In the genomic region with DNA sequence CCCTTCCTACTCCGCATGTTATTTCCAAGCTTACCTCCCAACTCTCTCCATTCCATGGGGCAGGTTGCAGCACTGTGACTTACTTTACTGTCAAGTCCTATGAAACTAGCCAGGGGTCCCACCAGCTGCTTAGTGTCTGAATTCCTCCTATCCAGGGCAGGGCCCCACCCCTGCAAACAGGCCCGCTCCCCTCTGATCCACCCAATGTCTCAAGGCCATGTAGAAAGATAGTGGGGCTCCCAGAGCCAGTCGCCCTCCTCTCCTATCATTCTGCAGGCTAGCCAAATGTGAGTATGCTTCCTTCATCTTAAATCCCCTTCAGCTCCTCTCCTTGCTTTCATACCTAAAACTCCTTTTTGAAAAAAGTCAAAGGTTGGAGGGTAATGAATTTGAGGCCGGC, we compare ENCODE assay signal across 16 mouse cellular contexts.
"Had no signal": no experiment of that assay in that cellular context is flagged by ENCODE, and none has a peak within 500 bp of the region (broad histone marks: within the 10 kb centered on the region; RNA-seq: fewer than 3 reads in every experiment).

No protein-coding gene starts in this region.

- DNase-seq: retina, postnatal 1 day; right cerebral cortex, adult 18-20 months; right cerebral cortex, postnatal 14 days; right cerebral cortex, postnatal 25 days; right cerebral cortex, postnatal 4 days; spleen, adult 18-20 months; thymus, adult 18-20 months; thymus, adult 2 months; thymus, postnatal 14 days; thymus, postnatal 25 days; thymus, postnatal 36 days; thymus, postnatal 4 days had no signal

- H3K4me3 ChIP-seq: neural tube, embryonic 13.5 days; neural tube, embryonic 15.5 days; stomach, embryonic 15.5 days had no signal

- H3K27me3 ChIP-seq: neural tube, embryonic 13.5 days; neural tube, embryonic 15.5 days; stomach, embryonic 15.5 days had no signal

- H3K9ac ChIP-seq: neural tube, embryonic 13.5 days; neural tube, embryonic 15.5 days; stomach, embryonic 15.5 days had no signal

- H3K9me3 ChIP-seq: neural tube, embryonic 13.5 days; neural tube, embryonic 15.5 days; stomach, embryonic 15.5 days had no signal

- H3K4me2 ChIP-seq: neural tube, embryonic 13.5 days; neural tube, embryonic 15.5 days; stomach, embryonic 15.5 days had no signal

- H3K27ac ChIP-seq: neural tube, embryonic 13.5 days; neural tube, embryonic 15.5 days; stomach, embryonic 15.5 days; stomach, postnatal 0 days had no signal

- H3K4me1 ChIP-seq: neural tube, embryonic 13.5 days; neural tube, embryonic 15.5 days; stomach, embryonic 15.5 days had no signal
